Mouse (Mus musculus) heart, postnatal 4 days (tissue): ENCODE measurements around the gene Btbd3. TPM values are rescaled to one million over a fixed set of nuclear protein-coding genes. Genes with fewer than 3 reads are reported as not detected.

Experiments used
- DNase-seq: peaks from one replicate; pipeline ENCODE4 v3.0.0; 2021
- total RNA-seq, 2 experiments: library from RNA; stranded (reverse); gene quantifications; 2 replicates each; pipeline ENCODE4 v1.2.3; 2021

Btbd3 gene
- total RNA-seq, 2 experiments from 2014 or later = 22.3 to 22.7 TPM

GRCm38 (mm10) chr2:138548990-138549389, 292.6 kb downstream of the Btbd3 start:
- DNase-seq = no peak

GRCm38 (mm10) chr2:138551516-138551915, 295.2 kb downstream of the Btbd3 start:
- no peak for DNase-seq

DNA sequence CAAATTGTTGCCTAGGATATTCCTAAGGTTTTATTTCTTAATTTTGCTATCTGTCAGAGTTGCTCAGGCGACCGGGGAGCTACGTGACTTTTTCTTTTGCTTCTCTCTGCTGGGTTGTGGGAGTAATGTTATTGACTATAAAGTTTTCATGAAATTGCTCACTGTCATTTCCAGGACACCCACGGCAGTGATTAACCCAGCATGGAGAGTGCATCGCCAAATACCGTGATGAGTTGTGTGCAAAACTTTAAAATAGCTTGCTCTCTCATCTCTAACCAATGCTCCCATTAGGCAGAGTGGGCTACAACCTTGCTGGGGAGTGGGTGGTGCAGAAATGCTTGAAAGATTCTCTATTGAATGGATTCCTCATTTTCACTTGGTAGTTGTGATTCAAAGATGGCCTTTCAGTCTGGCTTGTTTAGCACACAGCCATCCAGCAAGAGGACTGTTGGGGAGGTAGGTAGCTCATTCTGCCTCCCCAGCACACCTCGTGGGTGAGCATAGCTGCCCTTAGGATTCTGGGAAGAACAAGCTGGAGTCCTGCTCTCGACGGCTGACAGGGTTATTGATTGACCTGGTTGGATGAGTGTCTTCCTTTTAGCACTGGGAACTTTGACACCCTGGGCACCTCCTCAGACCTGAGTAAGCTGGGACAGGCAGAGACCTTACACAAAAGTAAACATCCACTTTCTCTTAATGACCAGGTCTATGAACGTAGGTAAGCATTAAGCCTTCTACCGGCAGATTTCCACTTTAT, 298.9 kb downstream of the Btbd3 start:
- no peak for DNase-seq

GRCm38 (mm10) chr2:138585930-138586329, 329.6 kb downstream of the Btbd3 start:
- DNase-seq = no peak

DNA sequence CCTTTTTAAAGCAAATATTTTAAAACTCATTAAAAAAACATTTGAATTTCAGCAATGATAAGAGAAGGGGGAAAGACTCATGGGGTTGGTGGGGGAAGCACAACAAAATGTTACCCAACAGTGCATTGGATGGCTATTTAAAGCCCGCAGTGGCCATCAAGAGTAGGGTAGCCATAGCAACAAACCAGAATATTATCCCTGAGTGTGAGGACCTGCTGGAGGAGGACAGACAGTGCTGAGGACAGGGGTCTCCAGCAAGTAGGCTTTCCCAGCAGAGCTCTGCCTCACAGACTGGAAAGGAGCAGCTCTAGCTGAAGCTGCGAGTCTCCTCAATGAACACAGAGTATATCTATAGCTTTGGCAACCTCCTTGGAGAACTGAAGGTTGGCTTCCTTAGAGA, 331.0 kb downstream of the Btbd3 start:
- DNase-seq = no peak

DNA sequence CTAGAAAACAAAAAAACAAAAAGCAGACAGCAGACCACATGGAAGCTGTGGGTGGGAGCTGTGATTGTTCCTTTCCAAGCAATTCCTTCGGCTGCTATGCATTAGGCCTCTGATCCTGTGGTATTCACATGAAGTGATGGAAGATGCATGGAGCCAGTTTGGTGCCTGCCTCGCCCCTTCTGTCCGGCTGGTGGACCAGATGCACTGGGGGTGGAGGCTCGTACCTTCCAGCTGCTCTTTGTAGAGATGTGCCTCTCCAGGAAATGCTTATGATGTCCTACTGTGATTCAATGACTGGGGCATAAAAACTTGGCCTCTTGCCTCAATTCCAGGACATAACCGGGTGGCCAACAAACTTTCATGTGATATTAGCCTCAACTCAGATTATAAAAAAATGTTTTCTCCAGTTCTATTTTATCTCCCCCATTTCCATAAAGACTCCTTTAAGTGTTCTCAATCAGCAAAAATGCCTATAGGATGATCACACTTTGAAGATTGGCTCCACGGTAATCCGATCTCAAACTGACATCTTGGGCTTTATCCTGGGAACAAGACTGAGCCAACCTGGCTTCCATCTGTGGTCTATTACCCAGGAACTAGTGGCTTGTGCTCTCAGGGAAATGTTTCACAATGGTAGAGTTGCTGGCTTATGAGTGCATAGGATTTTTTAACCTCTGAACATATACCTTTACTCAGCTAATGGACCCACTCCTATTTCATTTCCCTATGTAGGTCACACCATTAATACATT, 331.6 kb downstream of the Btbd3 start:
- no peak for DNase-seq

GRCm38 (mm10) chr2:138589105-138589504, 332.7 kb downstream of the Btbd3 start:
- no peak for DNase-seq

GRCm38 (mm10) chr2:138590307-138590706, 333.9 kb downstream of the Btbd3 start:
- DNase-seq = no peak

DNA sequence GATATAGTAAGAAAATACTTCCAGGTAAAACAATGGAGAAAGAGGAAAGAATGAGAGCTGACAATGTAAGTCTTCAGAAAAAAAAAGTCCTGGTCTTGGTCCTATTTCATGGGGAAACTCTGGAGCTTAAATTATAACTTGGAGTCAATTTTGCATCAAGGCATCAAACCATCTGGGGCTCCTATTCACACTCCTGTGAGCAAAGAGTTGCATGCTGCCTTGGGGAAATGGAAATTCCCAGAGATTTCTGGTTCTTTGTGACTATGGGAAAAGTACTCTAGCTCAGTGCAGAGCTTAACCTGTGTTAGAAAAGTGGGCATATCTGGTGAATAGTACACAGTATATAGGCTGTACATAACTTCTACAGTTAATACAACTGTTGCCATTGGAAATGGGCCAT, 356.0 kb downstream of the Btbd3 start:
- DNase-seq = no peak

DNA sequence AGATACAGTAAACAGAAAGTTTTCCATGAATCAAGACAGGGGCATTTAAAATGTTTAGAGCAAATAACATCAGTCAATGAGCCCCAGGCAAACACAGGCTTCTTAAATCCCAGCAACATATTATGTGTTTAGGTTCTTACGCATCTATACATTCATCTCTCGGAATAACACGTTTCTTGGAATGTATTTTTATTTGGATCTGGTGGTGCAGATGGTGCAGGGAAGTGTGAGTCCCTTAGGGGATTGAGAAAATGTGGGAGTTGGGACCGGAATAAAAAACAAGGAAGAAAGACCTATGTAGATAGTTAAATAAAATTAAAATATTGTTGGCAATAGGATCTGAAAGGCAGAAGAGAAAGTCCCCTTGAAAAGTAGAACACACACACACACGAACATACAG, 361.1 kb downstream of the Btbd3 start:
- DNase-seq = no peak
